Mouse (Mus musculus): ENCODE results near the gene 2210407C18Rik. TPM values are rescaled to one million over a fixed set of nuclear protein-coding genes. Genes with fewer than 3 reads are reported as not detected.

2210407C18Rik gene
- polyA plus RNA-seq, 1 experiment from 2014 or later = not detected

DNA sequence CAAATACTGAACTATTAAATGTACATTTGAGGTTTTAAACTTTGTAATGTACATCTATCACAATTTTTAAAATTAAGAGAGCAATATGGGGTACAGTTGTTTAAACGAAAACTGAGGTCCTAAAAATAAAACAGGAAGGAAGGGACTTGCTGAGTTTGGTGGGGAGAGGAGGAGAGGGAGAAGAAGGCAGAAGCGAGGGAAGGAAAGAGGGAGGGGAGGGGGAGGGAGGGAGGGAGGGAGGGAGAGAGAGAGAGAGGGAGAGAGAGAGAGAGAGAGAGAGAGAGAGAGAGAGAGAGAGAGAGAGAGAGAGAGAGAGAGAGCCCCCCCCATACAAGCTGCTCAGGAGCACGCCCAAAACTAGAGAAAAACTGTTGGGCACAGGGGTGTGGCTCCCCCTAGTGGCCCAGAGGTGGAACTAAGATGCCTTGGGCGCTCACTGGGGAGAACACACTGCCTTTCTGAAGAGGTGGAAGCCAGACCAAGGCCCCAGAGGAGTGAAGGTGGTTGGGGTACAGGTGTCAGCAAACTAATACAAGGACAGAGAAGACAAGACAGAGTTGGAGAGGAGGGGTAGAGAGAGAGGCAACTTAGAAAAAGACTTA lies 20.6 kb upstream of the 2210407C18Rik start:
- 20% methylated on average over 4 of the region's 4 CpGs for WGBS
- Histone ChIP-seq H3K4me1 (ENCODE audit: control insufficient read depth, insufficient read depth, low read length) (peaks cover 5% of the 10 kb centered on the region; the same call in 1 of the 2 replicates), H3K9me3 (replicated peaks; ENCODE audit: control insufficient read depth, low read length) (no peaks in the 10 kb centered on the region), H3K36me3 (ENCODE audit: control insufficient read depth, insufficient read depth, low read length) (no peaks in the 10 kb centered on the region), H3K27me3 (replicated peaks; ENCODE audit: control insufficient read depth, insufficient read depth, low read length) (peaks cover 9% of the 10 kb centered on the region; the same call in 1 of the 2 replicates), H3K4me2 (ENCODE audit: low read length) (no peak overlapping the region), H3K9ac (ENCODE audit: low read length) (no peak overlapping the region), H3K27ac (ENCODE audit: low read depth, low read length) (no peak overlapping the region), H3K4me3 (ENCODE audit: low read depth, low read length) (no peak overlapping the region)
- no peak; the same call in 1 of the 2 replicates for ATAC-seq
- DNase-seq (ENCODE audit: low spot score) = peak; percentile 64

DNA sequence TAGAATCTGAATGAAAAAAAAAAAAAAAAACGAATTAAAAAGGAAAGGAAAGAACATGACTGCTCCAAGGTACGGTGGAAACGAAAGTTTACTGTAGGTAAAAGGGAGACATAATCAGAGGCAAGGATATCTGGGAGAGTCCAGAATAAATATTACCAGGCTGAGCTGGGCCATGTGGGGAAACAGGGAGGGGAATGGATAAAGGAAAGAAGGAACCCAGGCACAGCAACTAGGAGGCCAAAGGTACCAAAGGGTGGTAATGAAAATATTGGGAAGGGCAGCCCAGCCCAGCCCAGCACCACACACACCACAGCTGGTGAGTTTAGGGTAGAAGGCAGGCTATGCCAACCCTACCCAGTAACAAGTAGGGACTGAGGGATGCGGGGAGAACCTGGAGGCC lies 19.0 kb upstream of the 2210407C18Rik start:
- Histone ChIP-seq H3K9ac (ENCODE audit: low read length) (no peak overlapping the region), H3K27ac (ENCODE audit: low read depth, low read length) (no peak overlapping the region), H3K4me1 (ENCODE audit: control insufficient read depth, insufficient read depth, low read length) (no peaks in the 10 kb centered on the region), H3K4me2 (ENCODE audit: low read length) (no peak overlapping the region), H3K4me3 (ENCODE audit: low read depth, low read length) (no peak overlapping the region), H3K36me3 (ENCODE audit: control insufficient read depth, insufficient read depth, low read length) (no peaks in the 10 kb centered on the region), H3K9me3 (replicated peaks; ENCODE audit: control insufficient read depth, low read length) (no peaks in the 10 kb centered on the region), H3K27me3 (replicated peaks; ENCODE audit: control insufficient read depth, insufficient read depth, low read length) (peaks cover 1% of the 10 kb centered on the region; the same call in 1 of the 2 replicates)
- DNase-seq (ENCODE audit: low spot score) (no peak), ATAC-seq (no peak)
- 51% methylated on average over 4 of the region's 4 CpGs for WGBS

DNA sequence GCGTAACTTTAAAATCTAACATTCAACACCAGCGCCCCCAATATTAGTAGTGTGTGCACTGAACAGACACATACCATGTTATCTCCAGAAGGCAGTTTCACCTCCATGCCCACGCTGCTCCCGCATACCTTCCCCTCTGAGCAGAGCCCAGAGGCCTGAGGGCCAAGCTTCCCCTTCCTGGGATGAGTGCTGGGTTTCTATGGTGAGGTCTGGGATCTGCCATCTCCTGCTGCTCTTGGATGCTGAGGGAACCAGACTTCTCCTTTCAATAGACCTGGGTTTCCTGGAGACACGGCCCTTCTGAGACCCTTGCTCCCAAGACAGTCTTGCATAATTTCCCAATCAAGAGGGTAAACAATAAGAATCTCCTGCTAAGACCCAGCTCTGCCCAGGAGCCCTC lies 14.5 kb upstream of the 2210407C18Rik start, which contains the start of gene Olfr323:
Gene Olfr323, minus strand, starts transcription at position 101 of the 400 bp plus-strand sequence.
- Histone ChIP-seq H3K4me2 (ENCODE audit: low read length) (no peak within 1 kb of the TSS), H3K27ac (ENCODE audit: low read depth, low read length) (no peak within 1 kb of the TSS), H3K36me3 (ENCODE audit: control insufficient read depth, insufficient read depth, low read length) (no peaks in the 10 kb centered on the region), H3K9me3 (replicated peaks; ENCODE audit: control insufficient read depth, low read length) (no peaks in the 10 kb centered on the region), H3K27me3 (replicated peaks; ENCODE audit: control insufficient read depth, insufficient read depth, low read length) (no peaks in the 10 kb centered on the region), H3K9ac (ENCODE audit: low read length) (no peak within 1 kb of the TSS), H3K4me1 (ENCODE audit: control insufficient read depth, insufficient read depth, low read length) (no peaks in the 10 kb centered on the region), H3K4me3 (ENCODE audit: low read depth, low read length) (no peak within 1 kb of the TSS)
- DNase-seq (ENCODE audit: low spot score) = no peak
- ATAC-seq = no peak
- 75% methylated on average over 5 of the region's 5 CpGs for WGBS

DNA sequence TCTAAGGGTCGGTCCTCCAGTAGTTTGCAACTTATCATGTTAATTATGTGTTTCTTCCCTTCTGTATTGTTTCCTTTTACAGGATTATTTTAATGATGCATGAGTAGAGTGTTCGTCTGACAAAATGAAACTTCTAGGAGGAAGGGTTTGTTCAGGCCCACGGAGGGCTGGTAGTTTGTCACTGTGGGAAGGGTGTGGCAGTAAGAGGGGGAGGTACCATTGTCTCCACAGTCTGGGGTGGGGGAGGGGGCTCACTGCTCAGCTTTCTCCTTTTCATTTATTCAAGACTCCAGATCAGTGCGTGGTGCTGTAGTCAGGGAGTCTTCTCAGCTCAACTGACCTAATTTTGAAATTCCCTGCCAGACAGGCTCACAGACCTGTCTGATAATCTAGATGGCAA lies 10.3 kb upstream of the 2210407C18Rik start:
- ATAC-seq (no peak), DNase-seq (ENCODE audit: low spot score) (no peak)
- Histone ChIP-seq H3K27ac (ENCODE audit: low read depth, low read length) (no peak overlapping the region), H3K27me3 (replicated peaks; ENCODE audit: control insufficient read depth, insufficient read depth, low read length) (no peaks in the 10 kb centered on the region), H3K9ac (ENCODE audit: low read length) (no peak overlapping the region), H3K4me3 (ENCODE audit: low read depth, low read length) (no peak overlapping the region), H3K36me3 (ENCODE audit: control insufficient read depth, insufficient read depth, low read length) (no peaks in the 10 kb centered on the region), H3K4me2 (ENCODE audit: low read length) (no peak overlapping the region), H3K4me1 (ENCODE audit: control insufficient read depth, insufficient read depth, low read length) (no peaks in the 10 kb centered on the region), H3K9me3 (replicated peaks; ENCODE audit: control insufficient read depth, low read length) (no peaks in the 10 kb centered on the region)
- WGBS = 42% methylated on average over 4 of the region's 4 CpGs

DNA sequence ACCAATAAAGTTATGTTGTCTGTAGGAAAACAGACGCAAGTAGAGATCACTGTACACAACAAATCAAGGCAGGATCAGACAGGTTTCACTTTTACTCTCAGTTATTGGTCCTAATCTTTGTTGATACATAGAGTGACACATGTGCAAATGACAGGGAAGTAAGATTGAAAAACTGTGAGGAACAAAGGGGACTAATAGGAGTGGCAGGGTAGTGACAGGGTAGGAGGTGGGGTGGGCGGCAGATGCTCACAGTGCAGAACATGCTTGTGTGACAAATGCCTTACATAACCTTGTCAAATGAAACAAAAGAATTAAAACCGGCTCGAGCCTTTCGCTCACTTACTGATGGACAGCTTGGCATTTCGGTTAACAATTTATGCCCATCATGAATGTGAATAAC lies 2.9 kb upstream of the 2210407C18Rik start:
- no peak for DNase-seq (ENCODE audit: low spot score)
- no peak for ATAC-seq
- H3K9ac ChIP-seq (ENCODE audit: low read length) = no peak overlapping the region

DNA sequence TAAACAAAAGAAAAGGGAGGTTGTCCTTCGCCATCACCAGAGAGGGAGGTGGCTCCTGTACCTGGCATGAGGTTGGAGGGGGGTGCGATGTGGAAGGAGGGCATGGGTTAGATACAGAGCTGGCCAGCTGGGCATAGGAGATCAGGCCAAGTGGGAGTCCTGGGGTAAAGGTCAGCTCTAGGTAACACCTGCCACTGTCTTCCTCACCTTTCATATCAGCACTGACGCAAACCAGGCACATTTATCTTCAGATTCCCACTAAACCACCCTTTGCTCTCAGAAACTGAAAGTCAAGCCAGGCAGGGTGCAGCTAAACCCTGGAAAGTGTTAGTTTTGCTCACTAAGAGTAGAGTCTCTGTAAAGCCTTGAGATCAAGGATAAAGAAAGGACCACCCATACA lies 2.5 kb upstream of the 2210407C18Rik start:
- Histone ChIP-seq H3K36me3 (ENCODE audit: control insufficient read depth, insufficient read depth, low read length) (no peaks in the 10 kb centered on the region), H3K9ac (ENCODE audit: low read length) (no peak overlapping the region), H3K27ac (ENCODE audit: low read depth, low read length) (no peak overlapping the region), H3K4me3 (ENCODE audit: low read depth, low read length) (no peak overlapping the region), H3K4me2 (ENCODE audit: low read length) (no peak overlapping the region), H3K9me3 (replicated peaks; ENCODE audit: control insufficient read depth, low read length) (no peaks in the 10 kb centered on the region), H3K4me1 (ENCODE audit: control insufficient read depth, insufficient read depth, low read length) (no peaks in the 10 kb centered on the region), H3K27me3 (replicated peaks; ENCODE audit: control insufficient read depth, insufficient read depth, low read length) (no peaks in the 10 kb centered on the region)
- ATAC-seq (no peak), DNase-seq (ENCODE audit: low spot score) (no peak)
- WGBS = 69% methylated on average over 3 of the region's 3 CpGs

More for the DNA sequence above, 2.9 kb upstream of the 2210407C18Rik start:
- Histone ChIP-seq H3K9me3 (replicated peaks; ENCODE audit: control insufficient read depth, low read length) (no peaks in the 10 kb centered on the region), H3K4me3 (ENCODE audit: low read depth, low read length) (no peak overlapping the region), H3K27me3 (replicated peaks; ENCODE audit: control insufficient read depth, insufficient read depth, low read length) (no peaks in the 10 kb centered on the region), H3K4me1 (ENCODE audit: control insufficient read depth, insufficient read depth, low read length) (no peaks in the 10 kb centered on the region), H3K27ac (ENCODE audit: low read depth, low read length) (no peak overlapping the region), H3K36me3 (ENCODE audit: control insufficient read depth, insufficient read depth, low read length) (no peaks in the 10 kb centered on the region), H3K4me2 (ENCODE audit: low read length) (no peak overlapping the region)
- WGBS = 58% methylated on average over 6 of the region's 6 CpGs

DNA sequence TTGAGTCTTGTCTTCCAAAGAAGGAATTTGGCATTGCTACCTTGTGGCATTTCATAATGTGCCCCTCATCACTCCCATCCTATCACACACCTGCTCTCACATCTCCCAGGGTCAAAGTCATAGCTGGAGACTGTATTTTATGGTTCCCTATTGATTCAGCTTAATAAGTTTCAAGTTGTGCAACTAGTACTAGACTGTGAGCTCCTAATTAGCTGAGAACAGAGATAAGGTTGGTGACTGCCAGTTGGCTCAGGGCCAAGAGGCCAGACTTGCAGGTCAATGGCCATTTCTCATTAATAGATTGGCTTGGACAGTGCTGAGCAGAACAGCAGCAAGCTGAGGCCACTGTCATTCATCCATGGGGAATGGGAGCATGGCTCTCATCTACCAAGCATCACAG lies 1.3 kb downstream of the 2210407C18Rik start:
- no peaks in the 10 kb centered on the region for H3K36me3 ChIP-seq (ENCODE audit: control insufficient read depth, insufficient read depth, low read length)
- H3K27ac ChIP-seq (ENCODE audit: low read depth, low read length) = no peak overlapping the region
- H3K9me3 ChIP-seq (replicated peaks; ENCODE audit: control insufficient read depth, low read length) = no peaks in the 10 kb centered on the region
- H3K9ac ChIP-seq (ENCODE audit: low read length) = no peak overlapping the region
- H3K4me1 ChIP-seq (ENCODE audit: control insufficient read depth, insufficient read depth, low read length) = no peaks in the 10 kb centered on the region
- no peak overlapping the region for H3K4me3 ChIP-seq (ENCODE audit: low read depth, low read length)
- no peak overlapping the region for H3K4me2 ChIP-seq (ENCODE audit: low read length)
- no peak for DNase-seq (ENCODE audit: low spot score)
- H3K27me3 ChIP-seq (replicated peaks; ENCODE audit: control insufficient read depth, insufficient read depth, low read length) = no peaks in the 10 kb centered on the region
- no peak for ATAC-seq

DNA sequence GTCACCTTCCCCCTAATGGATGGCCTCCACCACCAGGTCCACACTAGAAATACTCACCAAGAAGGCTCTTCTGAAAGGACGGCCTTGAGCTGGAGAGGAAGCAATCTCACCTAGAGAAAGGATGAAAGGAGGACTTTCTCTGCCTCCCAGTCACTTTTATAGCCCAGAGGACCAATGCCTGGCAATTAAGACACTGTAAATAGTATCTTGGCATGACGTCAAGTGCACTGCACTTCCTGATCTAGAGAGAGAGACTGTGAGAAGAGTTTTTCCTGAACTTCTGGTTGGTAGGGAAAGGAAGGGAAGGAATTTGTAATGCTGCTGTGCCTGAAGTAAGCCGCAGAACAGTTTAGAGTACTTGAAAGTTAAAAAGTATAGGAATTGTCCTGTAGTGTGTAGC lies 2.5 kb downstream of the 2210407C18Rik start:
- DNase-seq (ENCODE audit: low spot score) = no peak
- Histone ChIP-seq H3K27me3 (replicated peaks; ENCODE audit: control insufficient read depth, insufficient read depth, low read length) (no peaks in the 10 kb centered on the region), H3K4me3 (ENCODE audit: low read depth, low read length) (no peak overlapping the region), H3K4me2 (ENCODE audit: low read length) (no peak overlapping the region), H3K9ac (ENCODE audit: low read length) (no peak overlapping the region), H3K4me1 (ENCODE audit: control insufficient read depth, insufficient read depth, low read length) (no peaks in the 10 kb centered on the region), H3K27ac (ENCODE audit: low read depth, low read length) (no peak overlapping the region), H3K9me3 (replicated peaks; ENCODE audit: control insufficient read depth, low read length) (no peaks in the 10 kb centered on the region), H3K36me3 (ENCODE audit: control insufficient read depth, insufficient read depth, low read length) (no peaks in the 10 kb centered on the region)
- no peak for ATAC-seq
- WGBS = 79% methylated on average over 3 of the region's 3 CpGs

DNA sequence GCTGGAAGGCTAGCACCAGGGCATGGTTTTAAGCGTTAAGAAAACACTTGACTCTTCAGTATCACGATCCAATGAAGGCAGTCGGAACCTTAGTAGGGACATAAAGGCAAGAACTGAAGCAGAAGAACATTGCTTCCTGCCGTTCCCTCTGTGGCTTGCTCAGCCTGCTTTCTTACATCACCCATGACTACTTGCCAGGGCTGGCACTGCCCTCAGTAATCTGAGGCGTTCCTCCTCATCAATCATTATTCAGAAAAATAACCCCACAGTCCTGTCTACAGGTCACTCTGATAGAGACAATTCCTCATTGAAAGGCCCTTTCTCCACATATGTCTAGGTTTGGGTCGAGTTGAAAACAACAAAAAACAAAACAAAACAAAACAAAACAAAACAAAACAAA lies 8.8 kb downstream of the 2210407C18Rik start:
- no peak for ATAC-seq
- H3K9me3 ChIP-seq (replicated peaks; ENCODE audit: control insufficient read depth, low read length) = no peaks in the 10 kb centered on the region
- 80% methylated on average over 6 of the region's 6 CpGs for WGBS
- no peak overlapping the region for H3K4me2 ChIP-seq (ENCODE audit: low read length)
- DNase-seq (ENCODE audit: low spot score) = no peak
- H3K9ac ChIP-seq (ENCODE audit: low read length) = no peak overlapping the region
- H3K4me1 ChIP-seq (ENCODE audit: control insufficient read depth, insufficient read depth, low read length) = no peaks in the 10 kb centered on the region
- H3K27ac ChIP-seq (ENCODE audit: low read depth, low read length) = no peak overlapping the region
- H3K4me3 ChIP-seq (ENCODE audit: low read depth, low read length) = no peak overlapping the region
- no peaks in the 10 kb centered on the region for H3K27me3 ChIP-seq (replicated peaks; ENCODE audit: control insufficient read depth, insufficient read depth, low read length)
- no peaks in the 10 kb centered on the region for H3K36me3 ChIP-seq (ENCODE audit: control insufficient read depth, insufficient read depth, low read length)

Data from forebrain, embryonic 14.5 days (tissue).